Mouse (Mus musculus): ENCODE results near the gene Cntnap2. TPM values are rescaled to one million over a fixed set of nuclear protein-coding genes. Genes with fewer than 3 reads are reported as not detected.

Cntnap2 gene
- total and polyA plus RNA-seq, 3 experiments, result 0.05 TPM; not detected in 2

DNA sequence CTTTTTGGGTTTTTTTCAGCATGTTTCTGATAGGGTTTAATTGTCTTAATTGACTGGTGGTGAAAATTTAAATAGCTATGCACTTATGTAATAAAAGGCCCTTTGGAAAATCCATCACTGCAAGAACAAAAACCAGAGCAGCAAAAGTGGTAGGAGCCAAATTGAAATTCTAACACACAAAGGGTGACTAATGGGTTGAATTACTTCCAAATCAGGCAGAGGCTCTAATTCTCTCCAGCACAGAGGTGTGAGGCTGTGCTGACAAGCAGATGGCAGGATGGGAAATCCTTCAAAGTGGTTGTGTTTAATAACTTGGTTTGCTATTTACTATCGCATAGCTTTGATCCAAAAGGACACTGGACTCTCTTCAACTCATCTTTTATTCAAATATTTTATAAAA, 1983.4 kb downstream of the Cntnap2 start:
- Histone ChIP-seq H3K9me3 (replicated peaks) (no peaks in the 10 kb centered on the region), H3K27me3 (ENCODE audit: insufficient read depth, low read length) (no peaks in the 10 kb centered on the region), H3K4me3 (ENCODE audit: low read depth, low read length) (no peak overlapping the region), H3K36me3 (replicated peaks) (no peaks in the 10 kb centered on the region), H3K4me1 (ENCODE audit: insufficient read depth, low read depth, low read length) (no peaks in the 10 kb centered on the region)
- DNase-seq (ENCODE audit: low spot score) (no peak), ATAC-seq (ENCODE audit: extremely low read depth, insufficient number of reproducible peaks, low FRiP score, poor library complexity, severe bottlenecking) (no peak)
- no peak for TF ChIP-seq CTCF (IDR thresholded peaks at IDR 0.05; ENCODE audit: low read depth, low read length)
- no peak for TF ChIP-seq GATA2 (IDR thresholded peaks at IDR 0.05; ENCODE audit: borderline replicate concordance, low read depth, low read length)
- TF ChIP-seq POLR2AphosphoS5 (IDR thresholded peaks at IDR 0.05; ENCODE audit: insufficient replicate concordance, low read depth, low read length), result no peak
- no peak for TF ChIP-seq GATA1 (IDR thresholded peaks at IDR 0.05; ENCODE audit: borderline replicate concordance, low read length)
- TF ChIP-seq TAL1 (conservative IDR thresholded peaks at IDR 0.05; ENCODE audit: low read depth, low read length), result no peak

DNA sequence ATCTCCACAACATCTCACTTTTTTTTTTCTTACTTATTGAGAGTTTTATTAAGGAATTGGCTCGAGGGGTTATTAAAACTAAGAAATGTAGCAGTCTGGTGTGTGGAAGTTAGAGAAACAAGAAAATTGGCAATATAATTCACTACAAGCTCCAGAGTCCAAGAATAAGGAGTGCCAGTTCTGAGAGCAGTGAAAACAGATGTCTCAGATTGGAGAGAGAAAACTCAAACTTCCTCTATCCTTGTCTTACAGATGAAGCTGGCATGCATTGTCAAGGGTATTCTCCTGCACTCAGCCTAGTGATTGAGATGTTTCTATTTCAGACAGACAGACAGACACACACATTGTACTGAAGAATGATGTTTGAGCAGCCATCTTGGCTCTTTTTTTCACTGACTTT, 1984.4 kb downstream of the Cntnap2 start:
- Histone ChIP-seq H3K27me3 (ENCODE audit: insufficient read depth, low read length) (no peaks in the 10 kb centered on the region), H3K4me1 (ENCODE audit: insufficient read depth, low read depth, low read length) (no peaks in the 10 kb centered on the region), H3K4me3 (ENCODE audit: low read depth, low read length) (no peak overlapping the region), H3K9me3 (replicated peaks) (no peaks in the 10 kb centered on the region), H3K36me3 (replicated peaks) (no peaks in the 10 kb centered on the region)
- TF ChIP-seq GATA1 (IDR thresholded peaks at IDR 0.05; ENCODE audit: borderline replicate concordance, low read length) (no peak), CTCF (IDR thresholded peaks at IDR 0.05; ENCODE audit: low read depth, low read length) (no peak), POLR2AphosphoS5 (IDR thresholded peaks at IDR 0.05; ENCODE audit: insufficient replicate concordance, low read depth, low read length) (no peak), TAL1 (conservative IDR thresholded peaks at IDR 0.05; ENCODE audit: low read depth, low read length) (no peak), GATA2 (IDR thresholded peaks at IDR 0.05; ENCODE audit: borderline replicate concordance, low read depth, low read length) (no peak)
- ATAC-seq (ENCODE audit: extremely low read depth, insufficient number of reproducible peaks, low FRiP score, poor library complexity, severe bottlenecking), result no peak
- no peak for DNase-seq (ENCODE audit: low spot score)

- no peaks in the 10 kb centered on the region for H3K36me3 ChIP-seq (replicated peaks)
- no peaks in the 10 kb centered on the region for H3K9me3 ChIP-seq (replicated peaks)
- H3K4me3 ChIP-seq (ENCODE audit: low read depth, low read length), result no peak overlapping the region
- H3K27me3 ChIP-seq (ENCODE audit: insufficient read depth, low read length), result no peaks in the 10 kb centered on the region
- DNase-seq (ENCODE audit: low spot score), result no peak
- TF ChIP-seq TAL1 (conservative IDR thresholded peaks at IDR 0.05; ENCODE audit: low read depth, low read length) (no peak), POLR2AphosphoS5 (IDR thresholded peaks at IDR 0.05; ENCODE audit: insufficient replicate concordance, low read depth, low read length) (no peak), GATA1 (IDR thresholded peaks at IDR 0.05; ENCODE audit: borderline replicate concordance, low read length) (no peak), CTCF (IDR thresholded peaks at IDR 0.05; ENCODE audit: low read depth, low read length) (no peak), GATA2 (IDR thresholded peaks at IDR 0.05; ENCODE audit: borderline replicate concordance, low read depth, low read length) (no peak)
- H3K4me1 ChIP-seq (ENCODE audit: insufficient read depth, low read depth, low read length), result no peaks in the 10 kb centered on the region
- no peak for ATAC-seq (ENCODE audit: extremely low read depth, insufficient number of reproducible peaks, low FRiP score, poor library complexity, severe bottlenecking)
Measured at GRCm38 (mm10) chr6:47044385-47045200, 1985.4 kb downstream of the Cntnap2 start.

GRCm38 (mm10) chr6:47049051-47049450, 1989.9 kb downstream of the Cntnap2 start:
- Histone ChIP-seq H3K36me3 (replicated peaks) (no peaks in the 10 kb centered on the region), H3K27me3 (ENCODE audit: insufficient read depth, low read length) (no peaks in the 10 kb centered on the region), H3K4me1 (ENCODE audit: insufficient read depth, low read depth, low read length) (no peaks in the 10 kb centered on the region), H3K4me3 (ENCODE audit: low read depth, low read length) (no peak overlapping the region), H3K9me3 (replicated peaks) (no peaks in the 10 kb centered on the region)
- ATAC-seq (ENCODE audit: extremely low read depth, insufficient number of reproducible peaks, low FRiP score, poor library complexity, severe bottlenecking) (no peak), DNase-seq (ENCODE audit: low spot score) (no peak)
- TF ChIP-seq TAL1 (conservative IDR thresholded peaks at IDR 0.05; ENCODE audit: low read depth, low read length), result no peak
- no peak for TF ChIP-seq GATA2 (IDR thresholded peaks at IDR 0.05; ENCODE audit: borderline replicate concordance, low read depth, low read length)
- TF ChIP-seq GATA1 (IDR thresholded peaks at IDR 0.05; ENCODE audit: borderline replicate concordance, low read length), result no peak
- no peak for TF ChIP-seq POLR2AphosphoS5 (IDR thresholded peaks at IDR 0.05; ENCODE audit: insufficient replicate concordance, low read depth, low read length)
- TF ChIP-seq CTCF (IDR thresholded peaks at IDR 0.05; ENCODE audit: low read depth, low read length), result no peak

- H3K9me3 ChIP-seq (replicated peaks), result no peaks in the 10 kb centered on the region
- TF ChIP-seq POLR2AphosphoS5 (IDR thresholded peaks at IDR 0.05; ENCODE audit: insufficient replicate concordance, low read depth, low read length), result no peak
- H3K4me3 ChIP-seq (ENCODE audit: low read depth, low read length), result no peak overlapping the region
- no peaks in the 10 kb centered on the region for H3K4me1 ChIP-seq (ENCODE audit: insufficient read depth, low read depth, low read length)
- ATAC-seq (ENCODE audit: extremely low read depth, insufficient number of reproducible peaks, low FRiP score, poor library complexity, severe bottlenecking) (no peak), DNase-seq (ENCODE audit: low spot score) (no peak)
- no peaks in the 10 kb centered on the region for H3K36me3 ChIP-seq (replicated peaks)
- no peaks in the 10 kb centered on the region for H3K27me3 ChIP-seq (ENCODE audit: insufficient read depth, low read length)
Measured at GRCm38 (mm10) chr6:47050319-47051222, 1991.4 kb downstream of the Cntnap2 start.

DNA sequence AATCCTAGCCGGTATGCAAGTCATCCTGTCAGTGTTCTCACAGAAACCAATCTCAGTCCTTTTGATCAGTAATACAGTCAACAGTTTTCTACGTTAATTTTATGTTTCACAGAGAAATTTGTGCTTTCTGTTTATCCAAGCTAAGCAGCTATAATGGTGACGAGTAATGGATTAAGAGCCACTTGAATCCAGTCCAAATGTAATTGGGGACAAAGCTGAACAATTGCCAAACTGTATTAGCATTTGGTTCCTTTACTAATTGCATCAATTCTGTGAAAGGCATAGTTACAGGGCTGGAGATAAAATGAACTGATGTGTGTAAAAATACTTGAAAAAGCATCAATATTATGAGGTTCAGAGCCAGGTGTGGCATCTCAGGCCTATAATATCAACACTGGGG, 2002.2 kb downstream of the Cntnap2 start:
- no peak for ATAC-seq (ENCODE audit: extremely low read depth, insufficient number of reproducible peaks, low FRiP score, poor library complexity, severe bottlenecking)
- Histone ChIP-seq H3K9me3 (replicated peaks) (no peaks in the 10 kb centered on the region), H3K4me1 (ENCODE audit: insufficient read depth, low read depth, low read length) (no peaks in the 10 kb centered on the region), H3K4me3 (ENCODE audit: low read depth, low read length) (no peak overlapping the region), H3K27me3 (ENCODE audit: insufficient read depth, low read length) (no peaks in the 10 kb centered on the region), H3K36me3 (replicated peaks) (no peaks in the 10 kb centered on the region)
- TF ChIP-seq POLR2AphosphoS5 (IDR thresholded peaks at IDR 0.05; ENCODE audit: insufficient replicate concordance, low read depth, low read length) (no peak), TAL1 (conservative IDR thresholded peaks at IDR 0.05; ENCODE audit: low read depth, low read length) (no peak), GATA2 (IDR thresholded peaks at IDR 0.05; ENCODE audit: borderline replicate concordance, low read depth, low read length) (no peak), CTCF (IDR thresholded peaks at IDR 0.05; ENCODE audit: low read depth, low read length) (no peak), GATA1 (IDR thresholded peaks at IDR 0.05; ENCODE audit: borderline replicate concordance, low read length) (no peak)
- no peak for DNase-seq (ENCODE audit: low spot score)

Data from G1E (cell line).